In genomic region chr15:102117461-102118443, GRCm38 (mm10) we compare ENCODE assay signal across 9 mouse cellular contexts. TPM values are rescaled to one million over a fixed set of nuclear protein-coding genes. Genes with fewer than 3 reads are reported as not detected.
DNase-seq lines count a peak whose midpoint lies in the region; ATAC-seq and TF ChIP-seq lines count a peak whose summit lies in the region.
"Had no signal": no experiment of that assay in that cellular context is flagged by ENCODE, and none has a peak within 500 bp of the region (broad histone marks: within the 10 kb centered on the region; RNA-seq: fewer than 3 reads in every experiment).

No protein-coding gene starts in this region.

- peak overlapping the region; percentile 37; the same call in 1 of the 2 replicates for H3K9ac ChIP-seq in embryonic facial prominence, embryonic 13.5 days

- peak; percentile 53 to 62 for DNase-seq in cerebellum, adult 2 months
- no peak for DNase-seq in cerebellum, adult 8-10 months
- peak; percentile 55 for DNase-seq in 3134 (ENCODE audit: extremely low read depth, insufficient read length, low spot score)
- DNase-seq in kidney, postnatal 10 days = peak; percentile 77
- peak; percentile 9 for DNase-seq in testis, postnatal 14 days (ENCODE audit: low spot score)
- DNase-seq in right cerebral cortex, postnatal 10 days (ENCODE audit: low spot score in 2 of 2) = no peak

- peaks cover 67% of the 10 kb centered on the region for H3K4me1 ChIP-seq in cerebellum, adult 2 months (ENCODE audit: control insufficient read depth, insufficient read depth, low read length)
- H3K4me1 ChIP-seq in embryonic facial prominence, embryonic 13.5 days = peaks cover 33% of the 10 kb centered on the region

- TF ChIP-seq CTCF in cerebellum, adult 2 months (IDR thresholded peaks at IDR 0.05; ENCODE audit: borderline replicate concordance, insufficient read depth, low read depth, low read length) = peak; percentile 53; the same call in 1 of the 2 replicates

- no peak overlapping the region for H3K27ac ChIP-seq in cerebellum, adult 2 months (ENCODE audit: insufficient read depth, low read length)
- H3K27ac ChIP-seq in embryonic facial prominence, embryonic 13.5 days = peak overlapping the region; percentile 30; the same call in 1 of the 2 replicates

- ATAC-seq in embryonic facial prominence, embryonic 13.5 days (ENCODE audit: insufficient number of reproducible peaks, insufficient read depth, low FRiP score, low TSS enrichment, low read depth) = peak; percentile 3; the same call in 1 of the 2 replicates
- ATAC-seq in megakaryocyte-erythroid progenitor cell, adult 5-6 weeks (replicated peaks; ENCODE audit: low FRiP score, low TSS enrichment, poor library complexity, severe bottlenecking) = no peak

- H3K4me2 ChIP-seq in embryonic facial prominence, embryonic 13.5 days = no peak overlapping the region

- TF ChIP-seq POLR2A in cerebellum, adult 2 months (IDR thresholded peaks at IDR 0.05; ENCODE audit: borderline replicate concordance, insufficient read depth, low read length) = no peak

- H3K27me3 ChIP-seq in cerebellum, adult 2 months (ENCODE audit: control insufficient read depth, insufficient read depth, low read length) = no peaks in the 10 kb centered on the region
- no peaks in the 10 kb centered on the region for H3K27me3 ChIP-seq in embryonic facial prominence, embryonic 13.5 days

- H3K4me3 ChIP-seq in cerebellum, adult 2 months (replicated peaks; ENCODE audit: insufficient read depth, low read depth, low read length) = no peak overlapping the region
- H3K4me3 ChIP-seq in embryonic facial prominence, embryonic 13.5 days = no peak overlapping the region
- H3K4me3 ChIP-seq: erythroblast, embryonic 14.5 days had no signal

- no peaks in the 10 kb centered on the region for H3K9me3 ChIP-seq in embryonic facial prominence, embryonic 13.5 days

- 34% methylated on average over 19 of the region's 19 CpGs for WGBS in cerebellum, adult 2 months
- 60% methylated on average over 19 of the region's 19 CpGs for WGBS in embryonic facial prominence, embryonic 13.5 days

- peaks cover 95% of the 10 kb centered on the region for H3K36me3 ChIP-seq in embryonic facial prominence, embryonic 13.5 days

RNA-seq across cellular contexts. Expression of gene Tns2, which starts 17.5 kb away (rescaled TPM):
- polyA plus RNA-seq in cerebellum, adult 2 months (2012; rRNA removed) = 33.6 and 33.7 TPM in 2 replicates
- 40.1 and 49.3 TPM in 2 replicates for polyA plus RNA-seq in embryonic facial prominence, embryonic 13.5 days (2015; fragmentation: Nextera tagmentation; extraction: Ambion mirVana)
- total RNA-seq in megakaryocyte-erythroid progenitor cell, adult 5-6 weeks (2014; fragmentation: Nextera tagmentation) = not detected in 2 replicates
- not detected in 2 replicates for total RNA-seq in megakaryocyte-erythroid progenitor cell, adult 5-6 weeks (2017)

RNA-seq across cellular contexts. Expression of gene Spryd3, which starts 18.3 kb away (rescaled TPM):
- 159 and 161 TPM in 2 replicates for polyA plus RNA-seq in cerebellum, adult 2 months (2012; rRNA removed)
- 20.4 and 21.6 TPM in 2 replicates for polyA plus RNA-seq in embryonic facial prominence, embryonic 13.5 days (2015; fragmentation: Nextera tagmentation; extraction: Ambion mirVana)
- total RNA-seq in megakaryocyte-erythroid progenitor cell, adult 5-6 weeks (2014; fragmentation: Nextera tagmentation) = 19.6 and 21.5 TPM in 2 replicates
- 14.4 and 18.7 TPM in 2 replicates for total RNA-seq in megakaryocyte-erythroid progenitor cell, adult 5-6 weeks (2017)

RNA-seq across cellular contexts. Expression of gene Igfbp6, which starts 26.4 kb away (rescaled TPM):
- 15.0 and 18.7 TPM in 2 replicates for polyA plus RNA-seq in cerebellum, adult 2 months (2012; rRNA removed)
- 1.1 and 1.9 TPM in 2 replicates for polyA plus RNA-seq in embryonic facial prominence, embryonic 13.5 days (2015; fragmentation: Nextera tagmentation; extraction: Ambion mirVana)
- total RNA-seq in megakaryocyte-erythroid progenitor cell, adult 5-6 weeks (2014; fragmentation: Nextera tagmentation) = not detected in 2 replicates
- not detected in 2 replicates for total RNA-seq in megakaryocyte-erythroid progenitor cell, adult 5-6 weeks (2017)

RNA-seq across cellular contexts. Expression of gene Soat2, which starts 32.6 kb away (rescaled TPM):
- polyA plus RNA-seq in cerebellum, adult 2 months (2012; rRNA removed) = 0.08 TPM in 1 of 2 replicates, not detected in the other
- 0.88 TPM in 1 of 2 replicates, not detected in the other for polyA plus RNA-seq in embryonic facial prominence, embryonic 13.5 days (2015; fragmentation: Nextera tagmentation; extraction: Ambion mirVana)
- 12.8 and 15.4 TPM in 2 replicates for total RNA-seq in megakaryocyte-erythroid progenitor cell, adult 5-6 weeks (2014; fragmentation: Nextera tagmentation)
- 8.9 and 11.2 TPM in 2 replicates for total RNA-seq in megakaryocyte-erythroid progenitor cell, adult 5-6 weeks (2017)

RNA-seq across cellular contexts. Expression of gene Eif4b, which starts 44.2 kb away (rescaled TPM):
- polyA plus RNA-seq in cerebellum, adult 2 months (2012; rRNA removed) = 114 TPM in 2 replicates
- polyA plus RNA-seq in embryonic facial prominence, embryonic 13.5 days (2015; fragmentation: Nextera tagmentation; extraction: Ambion mirVana) = 120 and 129 TPM in 2 replicates
- 328 and 355 TPM in 2 replicates for total RNA-seq in megakaryocyte-erythroid progenitor cell, adult 5-6 weeks (2014; fragmentation: Nextera tagmentation)
- total RNA-seq in megakaryocyte-erythroid progenitor cell, adult 5-6 weeks (2017) = 527 and 549 TPM in 2 replicates

Comparison
In these comparisons a context has a peak if more than half of its experiments do, and no peak if none do; other contexts are left out.
1. DNase-seq: peak in cerebellum, adult 2 months (2 of 2), 3134 (single experiment), kidney, postnatal 10 days (single experiment) and testis, postnatal 14 days (single experiment); none in cerebellum, adult 8-10 months (single experiment) and right cerebral cortex, postnatal 10 days (0 of 2).